Mouse (Mus musculus): ENCODE measurements around the gene Cklf. TPM values are rescaled to one million over a fixed set of nuclear protein-coding genes. Genes with fewer than 3 reads are reported as not detected.
"Not testable (repeated sequence)": the region's sequence is repeated elsewhere in the genome, so short reads cannot be mapped to it uniquely, and the experiment has no call there.

Gene Cklf
- total RNA-seq, 4 experiments from 2014 or later: 0.75 to 1.8 (median 1.2) TPM

- DNase-seq (ENCODE audit: low spot score in 2 of 2): not testable (repeated sequence)
These were observed 11.1 kb downstream of the Cklf start for GRCm38 (mm10) chr8:104261802-104262201.

- DNase-seq (ENCODE audit: low spot score in 2 of 2): not testable (repeated sequence)
These were observed 13.7 kb downstream of the Cklf start for GRCm38 (mm10) chr8:104264271-104264935.

GRCm38 (mm10) chr8:104268368-104268767 lies 17.7 kb downstream of the Cklf start:
- DNase-seq (ENCODE audit: low spot score in 2 of 2): no peak

- no peak for DNase-seq (ENCODE audit: low spot score in 2 of 2)
These were observed 18.3 kb downstream of the Cklf start for GRCm38 (mm10) chr8:104268937-104269440.

GRCm38 (mm10) chr8:104293081-104293480 lies 42.4 kb downstream of the Cklf start, which contains the start of gene Cmtm2a:
TSS of gene Cmtm2a (minus strand) at chr8:104293181.
- not testable (repeated sequence) for DNase-seq (ENCODE audit: low spot score in 2 of 2)

- no peak for DNase-seq (ENCODE audit: low spot score in 2 of 2)
These were observed 43.7 kb downstream of the Cklf start for GRCm38 (mm10) chr8:104294396-104294795.

GRCm38 (mm10) chr8:104301577-104301976 lies 50.9 kb downstream of the Cklf start:
- not testable (repeated sequence) for DNase-seq (ENCODE audit: low spot score in 2 of 2)

GRCm38 (mm10) chr8:104302536-104302935 lies 51.9 kb downstream of the Cklf start:
- not testable (repeated sequence) for DNase-seq (ENCODE audit: low spot score in 2 of 2)

- no peak for DNase-seq (ENCODE audit: low spot score in 2 of 2)
These were observed 54.3 kb downstream of the Cklf start for GRCm38 (mm10) chr8:104304962-104305361.

GRCm38 (mm10) chr8:104308341-104308740 lies 57.7 kb downstream of the Cklf start:
- not testable (repeated sequence) for DNase-seq (ENCODE audit: low spot score in 2 of 2)

- DNase-seq (ENCODE audit: low spot score in 2 of 2): peak; percentile 36 to 46
These were observed 58.9 kb downstream of the Cklf start, which contains the start of the genes Gm45711 and Cmtm1 for GRCm38 (mm10) chr8:104309441-104310155. TSS of gene Gm45711 (minus strand) at chr8:104310081. TSS of gene Cmtm1 (minus strand) at chr8:104310145.

- DNase-seq (ENCODE audit: low spot score in 2 of 2): not testable (repeated sequence)
These were observed 61.4 kb downstream of the Cklf start for GRCm38 (mm10) chr8:104312023-104312422.

- DNase-seq (ENCODE audit: low spot score in 2 of 2): no peak
These were observed 62.6 kb downstream of the Cklf start for GRCm38 (mm10) chr8:104313311-104313710.

Other genes starting within 250 kb of the Cklf start
- gene Cdh5, start 149.2 kb upstream of the Cklf start, total RNA-seq (2022): 10 to 100 TPM; 25.8 to 39.6 (median 26.4) TPM
- gene Bean1, start 80.4 kb upstream of the Cklf start, total RNA-seq (2022): under 1 TPM in 1 of 4 experiments, not detected in 3; 0.56 TPM
- 1 to 10 TPM; 2.9 to 4.2 (median 3.9) TPM for gene Tk2, start 2.3 kb upstream of the Cklf start, total RNA-seq (2022)
- not detected for gene Cmtm2a, start 42.3 kb downstream of the Cklf start, total RNA-seq (2022)
- gene Gm45711, start 59.2 kb downstream of the Cklf start, total RNA-seq (2022): not detected
- gene Cmtm1, start 59.3 kb downstream of the Cklf start, total RNA-seq (2022): not detected
- gene Gm11020, start 70.7 kb downstream of the Cklf start, total RNA-seq (2022): not detected
- gene Cmtm2b, start 71.4 kb downstream of the Cklf start, total RNA-seq (2022): not detected
- 1 to 10 TPM; 1.9 to 5.0 (median 3.0) TPM for gene Cmtm3, start 88.5 kb downstream of the Cklf start, total RNA-seq (2022)
- 1 to 10 TPM; 4.0 to 4.9 (median 4.7) TPM for gene Cmtm4, start 144.9 kb downstream of the Cklf start, total RNA-seq (2022)
- gene Dync1li2, start 192.2 kb downstream of the Cklf start, total RNA-seq (2022): 100 to 1,000 TPM in 1 of 4 experiments, 10 to 100 TPM in 3; 63.1 to 122 (median 75.8) TPM